Mouse (Mus musculus): ENCODE measurements around the gene H1f0.

DNA sequence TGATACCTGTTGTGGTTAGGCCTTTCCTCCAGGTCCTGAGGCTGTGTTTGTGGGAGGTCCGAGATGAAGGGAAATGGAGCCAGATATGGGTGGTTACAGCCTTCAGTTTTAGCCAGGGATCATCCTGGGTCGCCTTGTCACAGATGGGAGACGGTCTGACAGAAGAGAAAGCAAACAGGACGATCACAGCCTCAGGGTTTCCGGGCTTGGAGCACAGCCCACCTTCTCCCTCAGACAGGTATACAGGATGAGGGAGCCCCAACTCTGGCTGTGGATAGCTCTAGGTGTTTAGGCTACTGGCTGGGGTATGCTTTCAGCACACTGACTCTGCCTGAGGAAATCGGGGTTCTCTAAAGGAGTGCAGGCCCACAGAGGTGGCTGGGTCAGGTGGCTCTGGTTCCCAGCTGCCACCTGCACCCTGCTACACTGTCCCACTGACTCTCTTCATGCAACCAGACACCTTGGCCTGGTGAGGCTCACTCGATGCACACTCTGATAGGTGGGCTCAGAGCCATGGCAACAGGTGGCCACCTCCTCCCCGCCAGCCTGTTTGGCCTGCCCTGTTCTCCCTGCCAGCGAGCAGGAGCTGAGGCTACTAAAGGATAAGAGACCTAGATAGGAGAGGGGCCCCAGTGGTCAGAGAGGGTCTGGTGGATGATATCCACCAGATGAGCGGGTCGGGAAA is 41.6 kb upstream of the H1f0 start:
- no peak for TF ChIP-seq CTCF (IDR thresholded peaks at IDR 0.05; ENCODE audit: low read depth, low read length)
- TF ChIP-seq POLR2A (IDR thresholded peaks at IDR 0.05; ENCODE audit: borderline replicate concordance, low read depth, low read length): no peak
